Comparison of ENCODE assay signal across 8 mouse cellular contexts in genomic region chr13:67682959-67683735, GRCm38 (mm10). TPM values are rescaled to one million over a fixed set of nuclear protein-coding genes. Genes with fewer than 3 reads are reported as not detected.
DNase-seq lines count a peak whose midpoint lies in the region; ATAC-seq lines count a peak whose summit lies in the region.

No protein-coding gene starts in this region.

- ATAC-seq in inflammation-experienced regulatory T-cells, adult 6 months: peak; percentile 99
- peak; percentile 100 for ATAC-seq in megakaryocyte-erythroid progenitor cell, adult 5-6 weeks (replicated peaks; ENCODE audit: low FRiP score, low TSS enrichment, poor library complexity, severe bottlenecking)

- intact Hi-C loops in gastrocnemius, postnatal 14 days (cut with DNase I; ENCODE audit: low total_unique reads): loop anchor here (10.0 kb wide), 1 partner anchor 48 kb away; the partner anchor contains the start of genes Gm49345 and Zfp729a
- intact Hi-C loops in left cerebral cortex, postnatal 10 days (cut with DNase I): loop anchor here (5.0 kb wide), 1 partner anchor 46 kb away; the partner anchor contains the start of genes Gm49345 and Zfp729a

- peak; percentile 87 to 96 for DNase-seq in adrenal gland, adult (ENCODE audit: inconsistent age in 2 of 2, low spot score in 1 of 2)
- DNase-seq in embryo, embryonic 10.5 days (ENCODE audit: low spot score): peak; percentile 91
- DNase-seq in gastrocnemius, postnatal 14 days: peak; percentile 82
- DNase-seq in left cerebral cortex, postnatal 10 days (ENCODE audit: extremely low spot score in 1 of 2, low spot score in 2 of 2): peak; percentile 85 to 86
- DNase-seq in right cerebral cortex, postnatal 25 days: peak; percentile 86
- DNase-seq in urinary bladder, postnatal 4 days (ENCODE audit: low spot score in 2 of 2): peak; percentile 74 to 76

RNA-seq across cellular contexts. Expression of gene Zfp738, which starts 3.7 kb away (rescaled TPM):
- total RNA-seq in gastrocnemius, postnatal 14 days (2021): 1 to 10 TPM; 3.6 to 3.9 TPM
- 10 to 100 TPM; 15.4 to 22.5 (median 20.1) TPM for polyA plus RNA-seq in inflammation-experienced regulatory T-cells, adult 6 months (2017; shearing (Covaris generic))
- total RNA-seq in left cerebral cortex, postnatal 10 days (2021): 10 to 100 TPM; 21.0 to 21.8 TPM
- total RNA-seq in megakaryocyte-erythroid progenitor cell, adult 5-6 weeks (2014; fragmentation: Nextera tagmentation): 13.3 and 13.6 TPM in 2 replicates
- total RNA-seq in megakaryocyte-erythroid progenitor cell, adult 5-6 weeks (2017): 13.1 and 21.9 TPM in 2 replicates

RNA-seq across cellular contexts. Expression of gene Zfp729a, which starts 45.6 kb away (rescaled TPM):
- total RNA-seq in gastrocnemius, postnatal 14 days (2021): 1 to 10 TPM; 2.5 to 2.6 TPM
- polyA plus RNA-seq in inflammation-experienced regulatory T-cells, adult 6 months (2017; shearing (Covaris generic)): 10 to 100 TPM; 10.1 to 12.7 (median 11.7) TPM
- 1 to 10 TPM; 7.7 to 7.9 TPM for total RNA-seq in left cerebral cortex, postnatal 10 days (2021)
- 5.4 and 6.7 TPM in 2 replicates for total RNA-seq in megakaryocyte-erythroid progenitor cell, adult 5-6 weeks (2014; fragmentation: Nextera tagmentation)
- 5.3 and 12.8 TPM in 2 replicates for total RNA-seq in megakaryocyte-erythroid progenitor cell, adult 5-6 weeks (2017)

RNA-seq across cellular contexts. Expression of gene Gm49345, which starts 45.6 kb away (rescaled TPM):
- total RNA-seq in gastrocnemius, postnatal 14 days (2021): 1 to 10 TPM in 1 of 2 experiments, under 1 TPM in 1; 0.72 to 1.2 TPM
- 1 to 10 TPM in 2 of 3 experiments, not detected in 1; 6.0 to 8.1 TPM for polyA plus RNA-seq in inflammation-experienced regulatory T-cells, adult 6 months (2017; shearing (Covaris generic))
- 1 to 10 TPM in 1 of 2 experiments, under 1 TPM in 1; 0.71 to 1.2 TPM for total RNA-seq in left cerebral cortex, postnatal 10 days (2021)
- not detected in 2 replicates for total RNA-seq in megakaryocyte-erythroid progenitor cell, adult 5-6 weeks (2014; fragmentation: Nextera tagmentation)
- total RNA-seq in megakaryocyte-erythroid progenitor cell, adult 5-6 weeks (2017): 3.5 TPM in 1 of 2 replicates, not detected in the other

RNA-seq across cellular contexts. Expression of gene Zfp65, which starts 45.8 kb away (rescaled TPM):
- 1 to 10 TPM; 3.8 to 4.8 TPM for total RNA-seq in gastrocnemius, postnatal 14 days (2021)
- polyA plus RNA-seq in inflammation-experienced regulatory T-cells, adult 6 months (2017; shearing (Covaris generic)): 1 to 10 TPM; 4.2 to 7.9 (median 6.5) TPM
- total RNA-seq in left cerebral cortex, postnatal 10 days (2021): 10 to 100 TPM; 12.7 to 16.3 TPM
- total RNA-seq in megakaryocyte-erythroid progenitor cell, adult 5-6 weeks (2014; fragmentation: Nextera tagmentation): 7.2 and 12.7 TPM in 2 replicates
- 16.6 and 17.6 TPM in 2 replicates for total RNA-seq in megakaryocyte-erythroid progenitor cell, adult 5-6 weeks (2017)

Comparison
In these comparisons a context has a peak if more than half of its experiments do, and no peak if none do; other contexts are left out.
1. Peak in every context shown above with its lines: DNase-seq and ATAC-seq.